Mouse (Mus musculus) intestine, embryonic 14.5 days (tissue): ENCODE measurements around the gene Bcr. TPM values are rescaled to one million over a fixed set of nuclear protein-coding genes. Genes with fewer than 3 reads are reported as not detected.

Source experiments
- ATAC-seq: fragments of 200-750 bp; cut with Nextera tagmentation; replicated peaks from 2 replicates; pipeline ENCODE4 v1.8.0; 2017; ENCODE audit warnings: low read depth, moderate number of reproducible peaks, moderate TSS enrichment, moderate library complexity; ENCODE audit not compliant: low FRiP score, low TSS enrichment
- DNase-seq: peaks from one replicate; pipeline ENCODE4 v3.0.0-alpha.2; 2018; ENCODE audit warnings: low spot score
- H3K27ac ChIP-seq: fragments of 300-500 bp; sonication (generic); 2 replicates; pipeline ENCODE4 v1.5.1; 2014; ENCODE audit warnings: low read depth, mild to moderate bottlenecking, control low read depth
- H3K27me3 ChIP-seq: fragments of 300-500 bp; sonication (generic); replicated peaks from 2 replicates; pipeline ENCODE4 v1.6.1; 2014; ENCODE audit warnings: low read length, control low read depth; ENCODE audit not compliant: control insufficient read depth, insufficient read depth
- H3K36me3 ChIP-seq: fragments of 300-500 bp; sonication (generic); 2 replicates; pipeline ENCODE4 v1.6.1; 2014; ENCODE audit warnings: low read length, control low read depth; ENCODE audit not compliant: control insufficient read depth, insufficient read depth
- H3K4me1 ChIP-seq: fragments of 300-500 bp; sonication (generic); replicated peaks from 2 replicates; pipeline ENCODE4 v1.6.1; 2014; ENCODE audit warnings: low read length, control low read depth, mixed read lengths; ENCODE audit not compliant: control insufficient read depth, insufficient read depth
- H3K4me2 ChIP-seq: fragments of 300-500 bp; sonication (generic); 2 replicates; pipeline ENCODE4 v1.6.1; 2014; ENCODE audit warnings: low read length
- H3K4me3 ChIP-seq: fragments of 300-500 bp; sonication (generic); 2 replicates; pipeline ENCODE4 v1.5.1; 2014; ENCODE audit warnings: low read depth, low read length, control low read depth, mixed read lengths
- H3K9ac ChIP-seq: fragments of 300-500 bp; sonication (generic); 2 replicates; pipeline ENCODE4 v1.6.1; 2014; ENCODE audit warnings: mild to moderate bottlenecking, low read length
- H3K9me3 ChIP-seq: fragments of 300-500 bp; sonication (generic); 2 replicates; pipeline ENCODE4 v1.6.1; 2016; ENCODE audit warnings: low read length, control low read depth; ENCODE audit not compliant: control insufficient read depth
- WGBS: fragments of 180-500 bp; shearing (Covaris S2); extraction: QIAGEN DNeasy Blood & Tissue Kit; methylation state at CpG from one replicate; pipeline ENCODE4 v1.1.7; 2014; 5-methylcytosine and 5-hydroxymethylcytosine counted together
- polyA plus RNA-seq: library from polyadenylated mRNA; unstranded; fragments of >200 nt; fragmentation: Nextera tagmentation; extraction: Ambion mirVana; gene quantifications from 2 replicates; pipeline ENCODE4 v1.2.1, GENCODE M21; 2014

Bcr gene
- polyA plus RNA-seq, 1 experiment from 2014 or later: 14.4 TPM

GRCm38 (mm10) chr10:75068624-75069328 is 8.4 kb downstream of the Bcr start:
- H3K4me3 ChIP-seq: no peak overlapping the region
- H3K27ac ChIP-seq: no peak overlapping the region
- 26% methylated on average over 12 of the region's 12 CpGs for WGBS
- ATAC-seq (no peak), DNase-seq (no peak)
- peak overlapping the region; percentile 18 for H3K4me2 ChIP-seq
- H3K36me3 ChIP-seq: no peaks in the 10 kb centered on the region; the same call in 1 of the 2 replicates
- H3K9me3 ChIP-seq: no peaks in the 10 kb centered on the region
- peaks cover 30% of the 10 kb centered on the region for H3K4me1 ChIP-seq
- no peak overlapping the region for H3K9ac ChIP-seq
- no peaks in the 10 kb centered on the region for H3K27me3 ChIP-seq

- no peak overlapping the region for H3K27ac ChIP-seq
- H3K27me3 ChIP-seq: no peaks in the 10 kb centered on the region
- H3K4me2 ChIP-seq: no peak overlapping the region
- H3K9me3 ChIP-seq: no peaks in the 10 kb centered on the region
- ATAC-seq (no peak), DNase-seq (no peak)
- peaks cover 30% of the 10 kb centered on the region for H3K4me1 ChIP-seq
- 31% methylated on average over 11 of the region's 11 CpGs for WGBS
- 0 out of 2 replicates have a peak, but pooled peaks cover 3% of the 10 kb centered on the region for H3K36me3 ChIP-seq
- H3K9ac ChIP-seq: no peak overlapping the region
- no peak overlapping the region for H3K4me3 ChIP-seq
Observed at GRCm38 (mm10) chr10:75070281-75070976, 10.0 kb downstream of the Bcr start.

- DNase-seq (no peak), ATAC-seq (no peak)
- no peak overlapping the region for H3K4me2 ChIP-seq
- H3K9ac ChIP-seq: no peak overlapping the region
- H3K27ac ChIP-seq: no peak overlapping the region
- 46% methylated on average over 5 of the region's 5 CpGs for WGBS
- 0 out of 2 replicates have a peak, but pooled peaks cover 3% of the 10 kb centered on the region for H3K36me3 ChIP-seq
- H3K4me3 ChIP-seq: no peak overlapping the region
- H3K27me3 ChIP-seq: no peaks in the 10 kb centered on the region
- peaks cover 5% of the 10 kb centered on the region; the same call in 1 of the 2 replicates for H3K4me1 ChIP-seq
- H3K9me3 ChIP-seq: no peaks in the 10 kb centered on the region
Observed at GRCm38 (mm10) chr10:75075665-75076064, 15.3 kb downstream of the Bcr start.

GRCm38 (mm10) chr10:75078174-75079128 is 18.1 kb downstream of the Bcr start:
- 60% methylated on average over 14 of the region's 14 CpGs for WGBS
- ATAC-seq: no peak
- Histone ChIP-seq H3K27ac (no peak overlapping the region), H3K4me1 (peaks cover 5% of the 10 kb centered on the region; the same call in 1 of the 2 replicates), H3K4me2 (no peak overlapping the region), H3K27me3 (no peaks in the 10 kb centered on the region), H3K4me3 (no peak overlapping the region), H3K36me3 (0 out of 2 replicates have a peak, but pooled peaks cover 3% of the 10 kb centered on the region), H3K9me3 (no peaks in the 10 kb centered on the region), H3K9ac (no peak overlapping the region)
- DNase-seq: no peak

- no peaks in the 10 kb centered on the region for H3K36me3 ChIP-seq
- no peaks in the 10 kb centered on the region for H3K4me1 ChIP-seq
- H3K27ac ChIP-seq: no peak overlapping the region
- no peak overlapping the region for H3K4me2 ChIP-seq
- DNase-seq: no peak
- H3K4me3 ChIP-seq: no peak overlapping the region
- H3K9ac ChIP-seq: no peak overlapping the region
- no peaks in the 10 kb centered on the region for H3K9me3 ChIP-seq
- H3K27me3 ChIP-seq: no peaks in the 10 kb centered on the region
- WGBS: 95% methylated on average over 1 of the region's 1 CpGs
- no peak for ATAC-seq
Observed at GRCm38 (mm10) chr10:75085330-75085729, 24.9 kb downstream of the Bcr start.

- no peak overlapping the region for H3K27ac ChIP-seq
- no peaks in the 10 kb centered on the region for H3K27me3 ChIP-seq
- H3K4me1 ChIP-seq: peaks cover 6% of the 10 kb centered on the region
- no peak overlapping the region for H3K4me3 ChIP-seq
- ATAC-seq (no peak), DNase-seq (no peak)
- 87% methylated on average over 4 of the region's 4 CpGs for WGBS
- no peaks in the 10 kb centered on the region for H3K36me3 ChIP-seq
- no peak overlapping the region for H3K4me2 ChIP-seq
- H3K9me3 ChIP-seq: no peaks in the 10 kb centered on the region
- no peak overlapping the region for H3K9ac ChIP-seq
Observed at GRCm38 (mm10) chr10:75088471-75088870, 28.1 kb downstream of the Bcr start.

GRCm38 (mm10) chr10:75091478-75092152 is 31.2 kb downstream of the Bcr start:
- Histone ChIP-seq H3K9me3 (no peaks in the 10 kb centered on the region), H3K4me1 (peaks cover 10% of the 10 kb centered on the region), H3K27ac (no peak overlapping the region), H3K36me3 (no peaks in the 10 kb centered on the region), H3K9ac (no peak overlapping the region), H3K4me3 (no peak overlapping the region), H3K27me3 (no peaks in the 10 kb centered on the region), H3K4me2 (no peak overlapping the region)
- 57% methylated on average over 10 of the region's 10 CpGs for WGBS
- DNase-seq: no peak
- no peak for ATAC-seq
